In genomic region chr1:132003817-132004216, GRCm38 (mm10) we compare ENCODE assay signal across 12 mouse cellular contexts. TPM values are rescaled to one million over a fixed set of nuclear protein-coding genes. Genes with fewer than 3 reads are reported as not detected.
DNase-seq lines count a peak whose midpoint lies in the region; ATAC-seq and TF ChIP-seq lines count a peak whose summit lies in the region.
"Had no signal": no experiment of that assay in that cellular context is flagged by ENCODE, and none has a peak within 500 bp of the region (broad histone marks: within the 10 kb centered on the region; RNA-seq: fewer than 3 reads in every experiment).

No protein-coding gene starts in this region.

- no peak overlapping the region for H3K4me3 ChIP-seq in heart, adult 2 months
- H3K4me3 ChIP-seq in heart, embryonic 11.5 days (ENCODE audit: low read depth, low read length) = no peak overlapping the region
- H3K4me3 ChIP-seq in bone marrow macrophage, adult 2 months (ENCODE audit: insufficient read depth, low read length) = no peak overlapping the region
- H3K4me3 ChIP-seq: hindbrain, embryonic 15.5 days; megakaryocyte, embryonic 14.5 days had no signal

- peak in 1 of 2 experiments; percentile 61 for DNase-seq in heart, adult 2 months
- DNase-seq in 3T3-L1 (ENCODE audit: low read depth, low spot score) = peak; percentile 75
- peak; percentile 35 for DNase-seq in heart, postnatal 25 days (ENCODE audit: low spot score)
- DNase-seq in layer of hippocampus, adult 9-11 months = no peak
- no peak for DNase-seq in ovary, postnatal 10 days (ENCODE audit: low spot score)
- DNase-seq in spleen, postnatal 36 days (ENCODE audit: low spot score in 2 of 2) = no peak
- DNase-seq: thymus, postnatal 4 days had no signal

- H3K27me3 ChIP-seq in heart, adult 2 months (ENCODE audit: control insufficient read depth, insufficient read depth, low read length) = no peaks in the 10 kb centered on the region
- no peaks in the 10 kb centered on the region for H3K27me3 ChIP-seq in heart, embryonic 11.5 days (ENCODE audit: control insufficient read depth, insufficient read depth, low read length)
- H3K27me3 ChIP-seq: hindbrain, embryonic 15.5 days; megakaryocyte, embryonic 14.5 days had no signal

- H3K4me2 ChIP-seq in heart, embryonic 11.5 days = no peak overlapping the region
- H3K4me2 ChIP-seq: hindbrain, embryonic 15.5 days had no signal

- TF ChIP-seq EP300 in heart, adult 2 months (IDR thresholded peaks at IDR 0.05; ENCODE audit: insufficient read depth, low read depth, low read length) = peak; percentile 66; the same call in 1 of the 2 replicates

- TF ChIP-seq CTCF in heart, adult 2 months (IDR thresholded peaks at IDR 0.05) = no peak
- no peak for TF ChIP-seq CTCF in bone marrow macrophage, adult 2 months (IDR thresholded peaks at IDR 0.05; ENCODE audit: low read depth, low read length)

- H3K9me3 ChIP-seq in heart, embryonic 11.5 days (replicated peaks; ENCODE audit: control insufficient read depth, low read length) = no peaks in the 10 kb centered on the region
- H3K9me3 ChIP-seq: hindbrain, embryonic 15.5 days had no signal

- peaks cover 14% of the 10 kb centered on the region for H3K36me3 ChIP-seq in heart, adult 2 months (ENCODE audit: control insufficient read depth, insufficient read depth, low read length)
- H3K36me3 ChIP-seq in heart, embryonic 11.5 days (ENCODE audit: control insufficient read depth, insufficient read depth, low read length) = no peaks in the 10 kb centered on the region
- H3K36me3 ChIP-seq: hindbrain, embryonic 15.5 days had no signal

- intact Hi-C loops in heart, adult 2 months (cut with DNase I) = loop anchor here (5.0 to 10.0 kb wide), 2 partner anchors 93 to 321 kb away; no protein-coding TSS in a partner anchor
- intact Hi-C loops in heart, postnatal 25 days (cut with DNase I) = no loop called here

- WGBS in heart, adult 2 months = 26% methylated on average over 1 of the region's 1 CpGs
- 54% methylated on average over 1 of the region's 1 CpGs for whole genome bisulfite sequencing in heart, embryonic 11.5 days (ENCODE audit: insufficient replicate concordance)

- no peak for ATAC-seq in heart, embryonic 11.5 days (replicated peaks; ENCODE audit: insufficient number of reproducible peaks, low FRiP score, low TSS enrichment)
- ATAC-seq: forebrain, embryonic 16.5 days had no signal

- peak overlapping the region; percentile 64 for H3K27ac ChIP-seq in heart, adult 2 months
- no peak overlapping the region for H3K27ac ChIP-seq in heart, embryonic 11.5 days (ENCODE audit: low read depth, low read length)
- H3K27ac ChIP-seq in bone marrow macrophage, adult 2 months (ENCODE audit: insufficient read depth, low read depth, low read length) = peak overlapping the region; percentile 14
- H3K27ac ChIP-seq: hindbrain, embryonic 15.5 days had no signal

- TF ChIP-seq POLR2A in heart, adult 2 months (IDR thresholded peaks at IDR 0.05; ENCODE audit: insufficient read depth, low read depth, low read length) = 0 out of 2 replicates have a peak, but pooled peaks have one; percentile 22
- TF ChIP-seq POLR2A in bone marrow macrophage, adult 2 months (IDR thresholded peaks at IDR 0.05; ENCODE audit: borderline replicate concordance, low read depth, low read length) = no peak

- peaks cover 12% of the 10 kb centered on the region for H3K4me1 ChIP-seq in heart, adult 2 months (ENCODE audit: control insufficient read depth, insufficient read depth, low read length)
- peaks cover 4% of the 10 kb centered on the region for H3K4me1 ChIP-seq in heart, embryonic 11.5 days (ENCODE audit: control insufficient read depth, insufficient read depth, low read length)
- peaks cover 20% of the 10 kb centered on the region for H3K4me1 ChIP-seq in bone marrow macrophage, adult 2 months (ENCODE audit: control insufficient read depth, insufficient read depth, low read length)

- H3K79me2 ChIP-seq in heart, adult 2 months (replicated peaks; ENCODE audit: control insufficient read depth, insufficient read depth, low read length) = no peaks in the 10 kb centered on the region; the same call in 1 of the 2 replicates

- no peak overlapping the region for H3K9ac ChIP-seq in heart, adult 2 months (ENCODE audit: low read depth, low read length)
- no peak overlapping the region for H3K9ac ChIP-seq in heart, embryonic 11.5 days (ENCODE audit: low read depth, low read length)
- H3K9ac ChIP-seq: hindbrain, embryonic 15.5 days had no signal

RNA-seq across cellular contexts. Expression of gene Elk4, which starts 3.6 kb away (rescaled TPM):
- total RNA-seq in heart, adult 2 months (2021) = 10 to 100 TPM; 76.5 to 77.4 TPM
- polyA plus RNA-seq in heart, adult 2 months (2012; rRNA removed) = 20.8 and 32.7 TPM in 2 replicates
- 18.0 and 21.0 TPM in 2 replicates for polyA plus RNA-seq in heart, embryonic 11.5 days (2014; fragmentation: Nextera tagmentation; extraction: Ambion mirVana)
- polyA plus RNA-seq in bone marrow macrophage, adult 2 months (2012; ENCODE audit: insufficient read depth, insufficient read length, missing spikeins) = 59.7 and 66.6 TPM in 2 replicates
- 10 to 100 TPM; 87.2 to 87.5 TPM for total RNA-seq in heart, postnatal 25 days (2021)

RNA-seq across cellular contexts. Expression of gene Slc45a3, which starts 41.0 kb away (rescaled TPM):
- total RNA-seq in heart, adult 2 months (2021) = 1 to 10 TPM; 3.8 to 7.0 TPM
- 5.5 and 6.4 TPM in 2 replicates for polyA plus RNA-seq in heart, adult 2 months (2012; rRNA removed)
- polyA plus RNA-seq in heart, embryonic 11.5 days (2014; fragmentation: Nextera tagmentation; extraction: Ambion mirVana) = 0.93 and 1.3 TPM in 2 replicates
- polyA plus RNA-seq in bone marrow macrophage, adult 2 months (2012; ENCODE audit: insufficient read depth, insufficient read length, missing spikeins) = not detected in 2 replicates
- total RNA-seq in heart, postnatal 25 days (2021) = 1 to 10 TPM; 3.8 to 5.2 TPM

Comparison
In these comparisons a context has a peak if more than half of its experiments do, and no peak if none do; other contexts are left out.
1. DNase-seq: peak in 3T3-L1 (single experiment) and heart, postnatal 25 days (single experiment); none in layer of hippocampus, adult 9-11 months (single experiment), ovary, postnatal 10 days (single experiment) and spleen, postnatal 36 days (0 of 2).